Mouse (Mus musculus) kidney, postnatal 0 days (tissue): ENCODE measurements around the gene Adamts7. TPM values are rescaled to one million over a fixed set of nuclear protein-coding genes. Genes with fewer than 3 reads are reported as not detected.

Experiments used
- ATAC-seq: fragments of 200-750 bp; cut with Nextera tagmentation; replicated peaks from 2 replicates; pipeline ENCODE4 v1.8.0; 2017; ENCODE audit warnings: low read depth, moderate number of reproducible peaks, moderate TSS enrichment, moderate library complexity; ENCODE audit not compliant: low FRiP score
- DNase-seq: peaks from one replicate; pipeline ENCODE4 v3.0.0-alpha.2; 2016; ENCODE audit warnings: low spot score
- H3K27ac ChIP-seq: fragments of 300-500 bp; sonication (generic); 2 replicates; pipeline ENCODE4 v1.5.1; 2014; ENCODE audit warnings: mild to moderate bottlenecking
- H3K27me3 ChIP-seq: fragments of 300-500 bp; sonication (generic); 2 replicates; pipeline ENCODE4 v1.6.1; 2014; ENCODE audit warnings: low read length, mixed read lengths; ENCODE audit not compliant: insufficient read depth
- H3K36me3 ChIP-seq: fragments of 300-500 bp; sonication (generic); 2 replicates; pipeline ENCODE4 v1.6.1; 2014; ENCODE audit warnings: low read length, mixed read lengths; ENCODE audit not compliant: insufficient read depth
- H3K4me1 ChIP-seq: fragments of 300-500 bp; sonication (generic); replicated peaks from 2 replicates; pipeline ENCODE4 v1.6.1; 2014; ENCODE audit warnings: antibody characterized with exemption, low read length, mixed read lengths; ENCODE audit not compliant: insufficient read depth
- H3K4me2 ChIP-seq: fragments of 300-500 bp; sonication (generic); 2 replicates; pipeline ENCODE4 v1.6.1; 2014; ENCODE audit warnings: mild to moderate bottlenecking, low read length, moderate library complexity, mixed read lengths
- H3K4me3 ChIP-seq: fragments of 300-500 bp; sonication (generic); replicated peaks from 2 replicates; pipeline ENCODE4 v1.5.1; 2014; ENCODE audit warnings: low read depth, low read length
- H3K9ac ChIP-seq: fragments of 300-500 bp; sonication (generic); 2 replicates; pipeline ENCODE4 v1.6.1; 2014; ENCODE audit warnings: low read depth, low read length
- H3K9me3 ChIP-seq: fragments of 300-500 bp; sonication (generic); replicated peaks from 2 replicates; pipeline ENCODE4 v1.6.1; 2016; ENCODE audit warnings: low read length, inconsistent platforms, mixed read lengths
- CTCF ChIP-seq: IDR thresholded peaks from 2 replicates; pipeline ENCODE4 v1.5.1; 2016; ENCODE audit warnings: antibody characterized with exemption, low read depth, mild to moderate bottlenecking, moderate library complexity
- whole genome bisulfite sequencing: fragments of 180-500 bp; shearing (Covaris S2); extraction: QIAGEN DNeasy Blood & Tissue Kit; methylation state at CpG from one replicate; pipeline ENCODE4 v1.1.7; 2014; 5-methylcytosine and 5-hydroxymethylcytosine counted together
- polyA plus RNA-seq: library from polyadenylated mRNA; unstranded; fragments of >200 nt; fragmentation: Nextera tagmentation; extraction: Ambion mirVana; gene quantifications from 2 replicates; pipeline ENCODE4 v1.2.1, GENCODE M21; 2015

Adamts7 gene
- polyA plus RNA-seq, 1 experiment from 2014 or later: 11.6 TPM

GRCm38 (mm10) chr9:90257220-90257619 is 94.4 kb downstream of the Adamts7 start:
- DNase-seq (no peak), ATAC-seq (no peak)
- Histone ChIP-seq H3K36me3 (no peaks in the 10 kb centered on the region), H3K4me1 (peaks cover 5% of the 10 kb centered on the region; the same call in 1 of the 2 replicates), H3K4me3 (no peak overlapping the region), H3K4me2 (no peak overlapping the region), H3K27ac (no peak overlapping the region), H3K9me3 (no peaks in the 10 kb centered on the region), H3K9ac (no peak overlapping the region), H3K27me3 (no peaks in the 10 kb centered on the region)
- no peak for TF ChIP-seq CTCF
- 76% methylated on average over 7 of the region's 7 CpGs for WGBS

Other genes with a start within 250 kb of the Adamts7 start
- gene Ctsh, start 108.9 kb upstream of the Adamts7 start, polyA plus RNA-seq: 292 and 305 TPM in 2 replicates
- gene Morf4l1, start 48.3 kb upstream of the Adamts7 start, polyA plus RNA-seq: 412 and 452 TPM in 2 replicates
- gene Tbc1d2b, start 107.7 kb downstream of the Adamts7 start, polyA plus RNA-seq: 8.2 and 8.4 TPM in 2 replicates